Mouse (Mus musculus) thymus, postnatal 25 days (tissue): ENCODE measurements at regions not wholly inside any gene's neighbourhood (a gene's known extent, or its start where the extent isn't known, plus 50 kb on each side); places are given as distances from the start of the nearest gene placed in this dataset.

ENCODE experiments used
- DNase-seq: peaks from one replicate; pipeline ENCODE4 v3.0.0; 2022

DNA sequence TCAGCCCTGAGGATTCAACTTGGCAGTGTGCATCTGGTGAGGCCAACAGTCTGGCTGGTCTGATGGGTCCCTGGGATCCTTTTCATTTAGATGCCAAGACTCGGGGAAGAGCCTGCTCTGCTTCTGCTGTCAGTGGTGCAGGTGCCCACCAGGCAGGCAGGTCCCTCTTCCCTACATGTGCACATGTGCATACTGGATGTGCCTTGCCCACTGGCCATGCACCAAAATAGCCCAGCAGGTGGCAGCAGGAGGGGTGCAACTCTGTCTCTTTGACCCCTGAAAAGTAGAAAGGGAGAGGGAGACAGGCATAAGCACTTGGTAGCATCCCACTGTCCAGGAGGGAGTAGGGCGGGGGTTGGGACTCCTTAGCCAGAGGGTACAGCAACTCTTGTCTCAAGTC lies 116.2 kb upstream of the Bank1 start:
- DNase-seq, result peak; percentile 8

DNA sequence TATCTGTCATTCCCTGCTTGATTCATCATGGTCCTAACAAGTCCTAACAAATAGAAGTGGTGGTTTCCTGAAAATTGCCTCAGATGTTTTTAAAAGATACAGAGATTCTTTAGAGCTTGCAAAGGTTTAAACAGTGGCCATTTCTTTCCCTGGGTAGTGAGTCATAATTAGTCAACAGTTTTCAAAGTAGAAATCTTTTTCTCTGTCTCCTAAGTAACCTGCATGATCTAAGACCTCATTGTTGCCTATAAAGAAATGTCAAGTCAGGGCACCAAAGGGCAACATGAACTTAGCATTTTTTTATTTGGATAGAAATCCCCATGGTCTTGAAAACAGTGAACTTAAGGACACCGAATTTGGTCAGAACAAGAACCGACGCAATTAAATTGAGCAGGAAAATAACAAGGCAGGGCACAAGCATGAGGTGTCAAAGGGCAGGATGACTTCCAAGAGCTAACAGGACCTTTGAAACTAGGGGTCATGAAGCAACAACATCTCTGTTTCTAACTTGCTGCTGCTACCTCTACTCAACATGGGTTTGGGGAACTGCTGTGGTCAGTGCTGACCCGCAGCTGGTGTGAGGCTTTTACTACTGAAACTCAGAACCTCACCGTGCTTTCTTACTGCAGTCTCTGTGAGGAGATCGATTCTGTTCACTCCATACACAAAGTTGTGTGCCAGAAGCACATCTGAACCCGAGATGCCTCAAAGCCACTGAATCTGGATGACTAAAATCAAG lies 114.2 kb upstream of the Bank1 start:
- DNase-seq, result no peak

DNA sequence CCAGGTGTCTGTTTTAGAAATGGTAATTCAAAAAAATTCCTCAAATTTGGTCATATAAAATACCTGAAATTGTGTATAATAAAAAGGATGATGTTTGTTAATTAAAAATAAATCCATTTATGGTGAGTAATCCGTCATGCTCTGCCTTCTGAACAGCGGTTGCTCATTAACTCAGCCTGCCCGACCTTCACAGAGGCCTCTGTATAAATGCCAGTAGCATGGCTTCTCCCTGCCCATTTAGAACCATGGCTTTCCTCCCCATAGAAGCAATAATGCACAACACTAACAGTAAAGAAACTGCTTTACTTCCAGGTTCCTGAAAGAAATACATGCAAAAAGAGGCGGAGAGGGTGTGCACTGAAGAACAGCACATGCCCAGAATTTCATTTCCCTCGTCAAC lies 113.5 kb upstream of the Bank1 start:
- no peak for DNase-seq

DNA sequence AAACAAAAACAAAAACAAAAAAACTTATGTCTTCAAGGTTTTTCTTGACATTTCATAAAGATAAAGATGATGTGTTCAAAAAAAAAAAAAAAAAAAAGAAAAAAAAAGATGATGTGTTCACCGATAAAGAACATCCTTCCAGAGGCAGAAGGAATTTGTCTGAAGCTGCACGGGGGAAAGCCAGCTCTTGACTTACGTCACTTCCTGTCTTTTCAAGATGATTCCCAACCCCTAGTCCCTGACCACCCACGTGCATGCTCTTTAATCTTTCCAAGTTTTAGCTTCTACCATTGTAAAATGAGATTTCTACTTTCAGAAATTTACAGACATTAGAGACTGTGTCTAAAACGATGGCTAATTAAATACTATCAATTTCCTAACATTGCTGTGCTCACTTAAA lies 108.5 kb upstream of the Bank1 start:
- DNase-seq, result no peak

DNA sequence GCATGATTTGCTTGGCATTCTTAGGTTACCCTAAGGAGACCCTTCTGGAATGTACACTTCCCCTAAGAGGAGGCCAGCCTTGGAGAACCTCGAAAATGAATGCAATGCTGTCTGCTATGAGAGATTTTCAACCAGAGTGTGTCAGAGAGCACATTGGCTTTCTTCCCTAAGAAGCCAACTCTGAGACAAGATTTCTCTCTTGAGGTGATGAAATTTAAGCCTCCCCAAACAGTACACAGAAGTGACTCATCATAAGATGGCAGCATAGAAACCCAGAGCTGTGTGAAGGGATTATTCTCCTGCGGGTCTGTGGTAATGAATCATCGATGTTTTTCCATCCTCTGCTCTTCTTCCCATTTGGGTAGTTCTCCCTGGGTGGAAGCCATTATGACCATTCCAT lies 106.2 kb upstream of the Bank1 start:
- no peak for DNase-seq

DNA sequence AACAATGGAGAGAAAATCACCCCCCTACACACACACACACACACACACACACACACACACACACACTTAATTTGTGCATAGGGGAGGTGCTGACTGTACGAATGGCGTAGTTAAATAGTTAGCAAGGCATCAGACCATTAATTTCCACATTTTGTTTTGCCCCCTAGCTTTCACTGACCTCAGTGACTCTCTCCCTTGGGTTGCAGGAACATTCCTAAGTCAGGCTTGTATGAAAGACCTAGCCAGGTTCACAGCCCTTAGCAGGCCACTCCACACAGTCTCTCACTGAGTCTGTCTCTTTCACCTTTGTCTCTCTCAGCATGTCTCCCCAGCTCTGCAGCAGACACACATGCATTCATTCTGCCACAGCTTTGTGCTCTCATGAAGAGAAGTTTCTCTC lies 101.6 kb upstream of the Bank1 start:
- no peak for DNase-seq

DNA sequence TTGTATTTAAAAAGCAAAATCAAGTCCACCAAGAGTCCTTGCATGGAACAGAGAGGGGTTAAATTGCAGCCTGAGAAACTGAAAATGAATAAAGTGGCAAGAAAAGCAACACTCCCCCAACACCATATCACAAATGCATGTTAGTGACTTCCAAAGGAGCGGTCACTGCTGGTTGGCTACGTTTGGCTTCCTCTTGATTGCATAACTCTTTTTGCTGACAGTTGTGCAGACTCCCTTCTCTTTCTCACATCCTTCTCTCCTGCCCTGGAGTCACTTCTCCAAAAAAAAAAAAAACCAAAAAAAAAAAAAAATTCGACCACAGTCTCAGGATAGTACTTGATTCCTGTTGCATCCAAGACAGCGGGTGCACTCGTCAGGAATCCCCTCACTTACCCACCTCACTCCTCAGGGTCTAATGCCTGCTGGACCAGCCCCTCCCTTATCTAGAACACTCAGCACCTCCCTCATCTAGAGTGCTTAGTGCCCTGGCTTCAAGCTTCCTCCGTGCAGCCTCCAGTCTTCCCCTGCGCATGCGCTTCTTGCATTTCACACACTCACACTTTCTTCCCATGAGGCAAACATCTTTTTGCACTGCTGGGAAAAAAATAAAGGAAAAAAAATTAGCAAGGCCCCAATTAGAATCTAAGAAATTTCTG lies 100.8 kb upstream of the Bank1 start:
- no peak for DNase-seq

DNA sequence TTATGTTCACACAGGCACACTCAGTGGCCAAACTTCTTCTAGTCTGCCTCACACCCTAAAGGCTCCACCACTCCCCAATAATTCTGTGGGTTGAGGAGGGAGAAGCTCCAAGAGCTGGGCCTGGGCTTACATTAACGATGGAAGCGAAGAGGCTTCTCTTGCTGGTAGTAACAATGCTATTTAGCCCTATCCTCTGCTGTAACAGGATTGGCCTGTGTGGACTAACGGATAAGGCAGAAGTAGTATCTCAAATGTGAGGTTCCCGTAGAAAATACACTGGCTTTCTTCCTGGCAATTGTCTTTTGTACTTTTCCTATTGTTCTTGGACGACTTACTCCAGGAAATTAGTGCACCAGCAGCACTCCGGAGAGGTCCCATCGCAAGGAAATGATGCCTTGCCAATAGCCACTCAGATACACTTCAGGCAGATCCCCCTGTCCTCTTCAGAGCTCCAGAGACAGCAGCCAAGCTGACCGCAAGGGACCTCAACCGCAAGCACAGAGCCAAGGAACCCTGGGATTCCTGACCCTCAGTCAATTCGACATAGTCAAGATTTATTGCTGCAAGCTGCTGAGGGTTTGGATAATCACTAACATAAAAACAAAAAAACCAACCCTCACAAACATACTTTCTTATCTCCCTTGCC lies 96.2 kb upstream of the Bank1 start:
- DNase-seq, result no peak

DNA sequence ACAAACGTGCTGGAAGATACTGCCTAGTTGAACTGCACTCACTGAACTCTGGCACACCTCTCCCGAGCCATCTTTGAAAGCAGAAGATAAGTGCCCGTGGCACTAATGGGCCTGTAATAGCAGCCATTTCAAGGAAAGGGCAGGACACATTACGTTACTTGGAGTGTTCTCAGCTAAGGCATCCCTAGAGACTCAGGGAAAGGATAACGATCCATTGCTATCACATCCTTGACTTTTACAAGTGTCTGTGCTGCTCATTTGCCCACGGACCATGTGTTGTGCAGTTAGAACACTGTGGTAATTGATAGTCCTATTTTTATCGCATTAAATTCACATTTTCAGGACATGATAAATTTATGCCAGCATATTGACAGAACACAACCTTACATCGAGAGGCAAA lies 79.7 kb upstream of the Bank1 start:
- no peak for DNase-seq

DNA sequence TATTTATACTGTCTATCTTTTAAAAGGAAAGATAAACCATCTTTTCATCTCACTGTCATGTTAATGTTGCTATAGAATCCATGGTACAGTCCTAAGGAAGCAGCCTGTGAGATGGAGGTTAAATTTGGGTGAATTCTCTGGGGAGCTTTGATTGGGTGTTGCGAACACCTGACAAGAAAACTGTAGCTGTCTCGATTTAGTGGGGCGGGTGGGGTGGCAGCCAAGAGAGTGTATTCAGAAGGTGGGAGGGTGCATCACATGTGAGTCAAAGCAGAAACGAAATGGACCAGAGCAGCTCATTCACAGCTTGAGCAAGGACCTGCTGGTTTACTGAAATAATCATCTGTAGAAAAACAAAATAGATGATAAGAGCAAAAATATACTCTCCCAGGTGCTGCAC lies 57.4 kb upstream of the Bank1 start:
- DNase-seq, result no peak

DNA sequence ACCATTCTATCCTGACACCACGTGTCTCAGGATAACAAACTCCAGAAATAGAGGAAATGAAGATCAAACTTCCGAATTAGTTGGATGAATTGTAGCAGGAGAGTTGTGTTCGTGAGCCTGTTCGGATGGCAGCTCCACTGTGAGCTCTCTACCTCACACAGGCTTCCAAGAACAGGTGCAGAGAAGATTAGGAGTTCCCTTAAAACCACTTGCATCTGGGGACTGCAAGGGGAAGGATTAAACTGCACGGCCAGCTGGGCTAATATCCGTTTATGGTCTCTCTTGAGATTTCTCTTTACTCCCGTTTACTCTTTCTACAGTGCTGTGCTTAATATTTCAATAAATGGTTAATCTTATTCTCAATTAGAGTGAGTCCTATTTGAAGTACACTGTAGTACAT lies 54.8 kb upstream of the Bank1 start:
- no peak for DNase-seq

DNA sequence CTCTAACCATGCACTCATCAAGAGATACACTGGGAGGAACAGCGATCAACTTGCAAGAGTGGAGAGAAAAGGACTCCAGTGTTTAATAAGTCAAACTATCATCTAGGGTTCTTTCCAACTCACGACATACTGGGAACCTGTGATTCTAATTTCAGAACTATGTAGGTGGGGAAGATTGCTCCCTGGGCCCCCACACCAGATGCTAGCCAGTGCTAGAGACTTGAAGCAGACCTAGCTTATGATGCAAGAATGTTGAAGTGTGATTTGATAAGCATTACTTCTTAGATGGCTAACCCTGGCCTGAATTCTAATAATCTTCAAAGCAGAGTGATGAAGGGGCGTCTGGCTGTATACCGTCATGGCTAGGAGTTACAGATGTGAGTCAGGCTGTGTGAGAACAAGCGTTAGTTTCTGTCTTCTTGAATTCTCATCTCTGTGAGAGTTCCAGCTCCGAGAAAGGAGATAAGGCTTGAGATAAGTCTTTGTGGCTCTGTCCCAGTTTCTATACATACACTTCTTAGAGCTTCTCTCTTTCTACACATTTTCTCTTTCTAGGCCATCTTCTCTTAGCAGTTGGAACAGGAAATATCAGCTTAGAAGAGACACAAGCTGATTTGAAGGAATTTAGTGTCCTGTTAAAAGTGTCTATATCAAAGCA lies 54.0 kb upstream of the Bank1 start:
- DNase-seq, result no peak

DNA sequence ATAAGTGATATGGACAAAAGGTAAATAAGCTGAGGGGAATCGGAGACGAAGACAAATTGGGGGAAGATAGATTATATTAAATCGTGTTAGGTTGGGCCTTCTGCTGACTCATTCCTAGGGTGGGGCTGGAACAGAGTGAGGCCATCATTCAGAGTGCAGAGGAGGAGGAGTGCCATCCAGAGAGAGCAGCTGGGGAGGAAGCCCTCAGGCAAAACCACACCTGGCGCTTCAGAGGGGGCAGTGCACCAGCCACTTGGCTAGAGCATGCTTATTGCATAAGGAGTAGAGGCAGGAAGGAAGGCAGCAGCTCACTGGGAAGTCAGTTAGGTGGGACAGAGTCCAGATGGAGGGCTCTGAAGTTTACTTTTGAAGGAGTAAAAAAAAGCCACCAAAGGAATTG lies 51.0 kb upstream of the Bank1 start:
- DNase-seq, result peak; percentile 36
